In genomic region chr11:12038470-12038985, GRCm38 (mm10) we compare ENCODE assay signal across 8 mouse cellular contexts. TPM values are rescaled to one million over a fixed set of nuclear protein-coding genes. Genes with fewer than 3 reads are reported as not detected.
DNase-seq lines count a peak whose midpoint lies in the region; ATAC-seq and TF ChIP-seq lines count a peak whose summit lies in the region.

Gene Grb10, minus strand, starts transcription at chr11:12038683.

- ATAC-seq in heart, embryonic 12.5 days (ENCODE audit: insufficient number of reproducible peaks, low FRiP score), result no peak
- ATAC-seq in neural tube, embryonic 15.5 days (ENCODE audit: low FRiP score), result no peak

- peak within 1 kb of the TSS; percentile 57; the same call in 1 of the 2 replicates for H3K9ac ChIP-seq in liver, adult 2 months (ENCODE audit: low read depth, low read length)
- peak within 1 kb of the TSS; percentile 99 for H3K9ac ChIP-seq in heart, embryonic 12.5 days
- H3K9ac ChIP-seq in neural tube, embryonic 15.5 days (replicated peaks), result peak within 1 kb of the TSS; percentile 51; the same call in 1 of the 2 replicates

- peaks cover 20% of the 10 kb centered on the region for H3K27me3 ChIP-seq in liver, adult 2 months (ENCODE audit: control insufficient read depth, insufficient read depth, low read length)
- H3K27me3 ChIP-seq in heart, embryonic 12.5 days (replicated peaks), result peaks cover 63% of the 10 kb centered on the region
- H3K27me3 ChIP-seq in neural tube, embryonic 15.5 days (replicated peaks), result peaks cover 84% of the 10 kb centered on the region

- no peak for DNase-seq in liver, adult 2 months (ENCODE audit: extremely low read depth, low read depth, low spot score)
- DNase-seq in liver, result no peak
- DNase-seq in embryo, embryonic 9.5 days (ENCODE audit: extremely low spot score), result peak; percentile 55
- DNase-seq in left cerebral cortex, postnatal 14 days (ENCODE audit: low spot score in 2 of 2), result no peak
- DNase-seq in right cerebral cortex, adult 18-20 months, result no peak
- DNase-seq in cerebellum, postnatal 4 days (ENCODE audit: low spot score in 2 of 2), result no peak

- no peak for TF ChIP-seq POLR2A in liver, adult 2 months (IDR thresholded peaks at IDR 0.05; ENCODE audit: extremely low read depth, insufficient read depth, low read length)

- H3K9me3 ChIP-seq in heart, embryonic 12.5 days (replicated peaks), result no peaks in the 10 kb centered on the region
- no peaks in the 10 kb centered on the region for H3K9me3 ChIP-seq in neural tube, embryonic 15.5 days (replicated peaks)

- no peak within 1 kb of the TSS for H3K27ac ChIP-seq in liver, adult 2 months (replicated peaks; ENCODE audit: insufficient read depth, low read depth, low read length)
- peak within 1 kb of the TSS; percentile 96 for H3K27ac ChIP-seq in heart, embryonic 12.5 days (ENCODE audit: poor library complexity, severe bottlenecking)
- H3K27ac ChIP-seq in neural tube, embryonic 15.5 days (replicated peaks), result peak within 1 kb of the TSS; percentile 49; the same call in 1 of the 2 replicates

- TF ChIP-seq CTCF in liver, adult 2 months (IDR thresholded peaks at IDR 0.05; ENCODE audit: low read depth, low read length), result no peak

- H3K4me2 ChIP-seq in heart, embryonic 12.5 days, result peak within 1 kb of the TSS; percentile 66
- peak within 1 kb of the TSS; percentile 61 for H3K4me2 ChIP-seq in neural tube, embryonic 15.5 days

- WGBS in liver, adult 2 months, result 23% methylated on average over 10 of the region's 10 CpGs
- WGBS in heart, embryonic 12.5 days, result 40% methylated on average over 10 of the region's 10 CpGs
- 26% methylated on average over 10 of the region's 10 CpGs for whole genome bisulfite sequencing in neural tube, embryonic 15.5 days

- H3K79me2 ChIP-seq in liver, adult 2 months (ENCODE audit: control insufficient read depth, insufficient read depth, low read length), result no peaks in the 10 kb centered on the region; the same call in 1 of the 2 replicates

- intact Hi-C loops in left cerebral cortex, postnatal 14 days (cut with DNase I), result loop anchor here (5.0 kb wide), 1 partner anchor 216 kb away; no protein-coding TSS in a partner anchor

- H3K4me3 ChIP-seq in liver, adult 2 months (ENCODE audit: insufficient read depth, low read depth, low read length), result peak within 1 kb of the TSS; percentile 40
- H3K4me3 ChIP-seq in heart, embryonic 12.5 days, result peak within 1 kb of the TSS; percentile 86
- peak within 1 kb of the TSS; percentile 46 for H3K4me3 ChIP-seq in neural tube, embryonic 15.5 days (replicated peaks)

- H3K4me1 ChIP-seq in liver, adult 2 months (ENCODE audit: control insufficient read depth, insufficient read depth, low read length), result no peaks in the 10 kb centered on the region
- peaks cover 11% of the 10 kb centered on the region for H3K4me1 ChIP-seq in heart, embryonic 12.5 days (replicated peaks)
- peaks cover 15% of the 10 kb centered on the region for H3K4me1 ChIP-seq in neural tube, embryonic 15.5 days

- H3K36me3 ChIP-seq in liver, adult 2 months (ENCODE audit: control insufficient read depth, insufficient read depth, low read length), result no peaks in the 10 kb centered on the region
- H3K36me3 ChIP-seq in heart, embryonic 12.5 days, result no peaks in the 10 kb centered on the region
- H3K36me3 ChIP-seq in neural tube, embryonic 15.5 days, result no peaks in the 10 kb centered on the region

RNA-seq across cellular contexts. Expression of gene Grb10, which starts in this region (rescaled TPM):
- total RNA-seq in liver, adult 2 months (2014; rRNA removed), result 3.9 and 4.0 TPM in 2 replicates
- polyA plus RNA-seq in liver, adult 2 months (2012; rRNA removed), result 1.6 and 3.0 TPM in 2 replicates
- 817 and 830 TPM in 2 replicates for polyA plus RNA-seq in heart, embryonic 12.5 days (2016; fragmentation: Nextera tagmentation; extraction: Ambion mirVana)
- 10 to 100 TPM; 43.3 to 45.1 TPM for total RNA-seq in left cerebral cortex, postnatal 14 days (2021)
- polyA plus RNA-seq in neural tube, embryonic 15.5 days (2015; fragmentation: Nextera tagmentation; extraction: Ambion mirVana), result 84.1 and 120 TPM in 2 replicates

Comparison
In these comparisons a context has a peak if more than half of its experiments do, and no peak if none do; other contexts are left out.
1. RNA of gene Grb10 (polyA plus RNA-seq): 817 to 830 TPM in heart, embryonic 12.5 days and 84.1 to 120 TPM in neural tube, embryonic 15.5 days; 1.6 to 3.0 TPM in liver, adult 2 months; every median in the first group is over 10 times any median in the second.
2. Peak in every context shown above with its lines, with median percentiles within 50 percentile points of each other: H3K4me3 ChIP-seq and H3K9ac ChIP-seq.